ENCODE assay signal across 24 mouse cellular contexts in the genomic region with DNA sequence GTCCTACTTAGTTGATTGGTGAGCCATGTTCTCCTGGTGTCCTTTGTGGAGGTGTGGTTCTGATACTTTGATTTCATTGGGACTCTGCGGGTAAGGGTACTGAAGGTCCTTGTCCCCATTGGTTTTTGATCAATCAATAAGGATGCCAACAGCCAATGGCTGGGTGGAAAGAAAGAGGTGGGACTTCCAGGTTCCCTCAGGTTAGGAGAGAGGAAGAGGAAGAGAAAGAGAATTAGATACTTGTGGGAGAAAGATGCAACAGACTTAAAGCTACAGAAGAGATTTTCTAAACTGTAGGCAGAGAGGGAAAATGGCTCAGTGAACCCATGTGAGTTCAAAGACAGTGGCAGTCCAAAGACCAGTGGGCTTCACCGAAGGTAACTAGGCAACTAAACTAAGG.
"Had no signal": no experiment of that assay in that cellular context is flagged by ENCODE, and none has a peak within 500 bp of the region (broad histone marks: within the 10 kb centered on the region; RNA-seq: fewer than 3 reads in every experiment).

No protein-coding gene starts in this region.

- H3K9ac ChIP-seq: embryonic facial prominence, embryonic 12.5 days; embryonic facial prominence, embryonic 13.5 days; embryonic facial prominence, embryonic 15.5 days; forebrain, embryonic 12.5 days; forebrain, embryonic 13.5 days; forebrain, embryonic 15.5 days; forebrain, postnatal 0 days had no signal

- DNase-seq: cerebellum, adult 9-11 months; cerebellum, postnatal 10 days; cerebellum, postnatal 14 days; cerebellum, postnatal 25 days; cerebellum, postnatal 36 days; embryo, embryonic 11 days; forebrain, postnatal 0 days; gastrocnemius, adult 2 months; gastrocnemius, postnatal 10 days; gastrocnemius, postnatal 14 days; gastrocnemius, postnatal 25 days; gastrocnemius, postnatal 36 days; heart, adult 18-20 months; heart, adult 2 months had no signal

- H3K27ac ChIP-seq: embryonic facial prominence, embryonic 10.5 days; embryonic facial prominence, embryonic 12.5 days; embryonic facial prominence, embryonic 13.5 days; embryonic facial prominence, embryonic 15.5 days; forebrain, embryonic 10.5 days; forebrain, embryonic 12.5 days; forebrain, embryonic 13.5 days; forebrain, embryonic 15.5 days; gastrocnemius, adult 2 months; heart, adult 2 months; heart, embryonic 10.5 days had no signal

- H3K4me3 ChIP-seq: embryonic facial prominence, embryonic 10.5 days; embryonic facial prominence, embryonic 12.5 days; embryonic facial prominence, embryonic 13.5 days; embryonic facial prominence, embryonic 15.5 days; erythroblast, embryonic 14.5 days; forebrain, embryonic 10.5 days; forebrain, embryonic 12.5 days; forebrain, embryonic 13.5 days; forebrain, embryonic 15.5 days; gastrocnemius, adult 2 months; heart, adult 2 months; heart, embryonic 10.5 days had no signal

- H3K4me2 ChIP-seq: embryonic facial prominence, embryonic 12.5 days; embryonic facial prominence, embryonic 13.5 days; embryonic facial prominence, embryonic 15.5 days; forebrain, embryonic 12.5 days; forebrain, embryonic 13.5 days; forebrain, embryonic 15.5 days had no signal

- H3K36me3 ChIP-seq: embryonic facial prominence, embryonic 10.5 days; embryonic facial prominence, embryonic 12.5 days; embryonic facial prominence, embryonic 13.5 days; embryonic facial prominence, embryonic 15.5 days; forebrain, embryonic 10.5 days; forebrain, embryonic 12.5 days; forebrain, embryonic 15.5 days; heart, embryonic 10.5 days had no signal

- H3K4me1 ChIP-seq: embryonic facial prominence, embryonic 10.5 days; embryonic facial prominence, embryonic 12.5 days; embryonic facial prominence, embryonic 13.5 days; embryonic facial prominence, embryonic 15.5 days; forebrain, embryonic 10.5 days; forebrain, embryonic 12.5 days; forebrain, embryonic 13.5 days; forebrain, embryonic 15.5 days; heart, embryonic 10.5 days had no signal

- H3K9me3 ChIP-seq: embryonic facial prominence, embryonic 10.5 days; embryonic facial prominence, embryonic 12.5 days; embryonic facial prominence, embryonic 13.5 days; embryonic facial prominence, embryonic 15.5 days; forebrain, embryonic 10.5 days; forebrain, embryonic 12.5 days; forebrain, embryonic 13.5 days; forebrain, embryonic 15.5 days; heart, embryonic 10.5 days had no signal

- H3K27me3 ChIP-seq: embryonic facial prominence, embryonic 12.5 days; embryonic facial prominence, embryonic 13.5 days; embryonic facial prominence, embryonic 15.5 days; forebrain, embryonic 12.5 days; forebrain, embryonic 13.5 days; forebrain, embryonic 15.5 days had no signal
